Mouse (Mus musculus) embryonic facial prominence, embryonic 15.5 days (tissue): ENCODE data around the gene Evx1. TPM values are rescaled to one million over a fixed set of nuclear protein-coding genes. Genes with fewer than 3 reads are reported as not detected.

Source experiments
- ATAC-seq: fragments of 200-750 bp; cut with Nextera tagmentation; 2 replicates; pipeline ENCODE4 v1.8.0; 2017; ENCODE audit warnings: low read depth, moderate TSS enrichment; ENCODE audit not compliant: insufficient number of reproducible peaks, low FRiP score, low TSS enrichment
- H3K27ac ChIP-seq: fragments of 300-500 bp; sonication (generic); replicated peaks from 2 replicates; pipeline ENCODE4 v1.5.1; 2015; ENCODE audit warnings: mild to moderate bottlenecking, inconsistent platforms
- H3K27me3 ChIP-seq: fragments of 300-500 bp; sonication (generic); 2 replicates; pipeline ENCODE4 v1.6.1; 2015; ENCODE audit warnings: inconsistent platforms
- H3K36me3 ChIP-seq: fragments of 300-500 bp; sonication (generic); 2 replicates; pipeline ENCODE4 v1.6.1; 2015; ENCODE audit warnings: mild to moderate bottlenecking, inconsistent platforms
- H3K4me1 ChIP-seq: fragments of 300-500 bp; sonication (generic); 2 replicates; pipeline ENCODE4 v1.6.1; 2015; ENCODE audit warnings: inconsistent platforms
- H3K4me2 ChIP-seq: fragments of 300-500 bp; sonication (generic); replicated peaks from 2 replicates; pipeline ENCODE4 v1.6.1; 2015; ENCODE audit warnings: mild to moderate bottlenecking, inconsistent platforms
- H3K4me3 ChIP-seq: fragments of 300-500 bp; sonication (generic); replicated peaks from 2 replicates; pipeline ENCODE4 v1.5.1; 2015; ENCODE audit warnings: mild to moderate bottlenecking, inconsistent platforms
- H3K9ac ChIP-seq: fragments of 300-500 bp; sonication (generic); 2 replicates; pipeline ENCODE4 v1.6.1; 2015; ENCODE audit warnings: inconsistent platforms
- H3K9me3 ChIP-seq: fragments of 300-500 bp; sonication (generic); replicated peaks from 2 replicates; pipeline ENCODE4 v1.6.1; 2016; ENCODE audit warnings: inconsistent platforms
- WGBS: fragments of 180-500 bp; shearing (Covaris S2); methylation state at CpG from one replicate; pipeline ENCODE4 v1.1.7; 2015; 5-methylcytosine and 5-hydroxymethylcytosine counted together
- polyA plus RNA-seq: library from polyadenylated mRNA; unstranded; fragments of >200 nt; fragmentation: Nextera tagmentation; extraction: Ambion mirVana; gene quantifications from 2 replicates; pipeline ENCODE4 v1.2.1, GENCODE M21; 2015

Gene Evx1
- polyA plus RNA-seq = not detected in 2 replicates

- Histone ChIP-seq H3K36me3 (no peaks in the 10 kb centered on the region), H3K27me3 (peaks cover 98% of the 10 kb centered on the region), H3K9me3 (no peaks in the 10 kb centered on the region), H3K4me3 (peak within 1 kb of the TSS; percentile 19), H3K9ac (no peak within 1 kb of the TSS), H3K27ac (no peak within 1 kb of the TSS), H3K4me2 (peak within 1 kb of the TSS; percentile 33), H3K4me1 (peaks cover 33% of the 10 kb centered on the region)
- under 1% methylated on average over 59 of the region's 59 CpGs for whole genome bisulfite sequencing
- no peak for ATAC-seq
These were observed at the start of gene Evx1 for GRCm38 (mm10) chr6:52313391-52314303. TSS of gene Evx1 (plus strand) at chr6:52313498.

GRCm38 (mm10) chr6:52264106-52264790, 49.0 kb upstream of the Evx1 start:
- H3K27ac ChIP-seq = no peak overlapping the region
- no peak overlapping the region for H3K4me3 ChIP-seq
- H3K9me3 ChIP-seq = no peaks in the 10 kb centered on the region
- no peak overlapping the region for H3K4me2 ChIP-seq
- H3K9ac ChIP-seq = no peak overlapping the region
- WGBS = 4% methylated on average over 5 of the region's 5 CpGs
- no peak for ATAC-seq
- H3K4me1 ChIP-seq = peaks cover 15% of the 10 kb centered on the region
- no peaks in the 10 kb centered on the region for H3K36me3 ChIP-seq
- H3K27me3 ChIP-seq = peaks cover 96% of the 10 kb centered on the region

- 2% methylated on average over 18 of the region's 18 CpGs for WGBS
- Histone ChIP-seq H3K36me3 (no peaks in the 10 kb centered on the region), H3K9ac (no peak overlapping the region), H3K4me1 (peaks cover 8% of the 10 kb centered on the region), H3K27ac (no peak overlapping the region), H3K4me2 (no peak overlapping the region), H3K9me3 (no peaks in the 10 kb centered on the region), H3K4me3 (no peak overlapping the region), H3K27me3 (peaks cover 97% of the 10 kb centered on the region)
- ATAC-seq = no peak
These were observed 47.9 kb upstream of the Evx1 start for GRCm38 (mm10) chr6:52265306-52265912.

GRCm38 (mm10) chr6:52265913-52266665, 47.2 kb upstream of the Evx1 start:
- Histone ChIP-seq H3K27ac (no peak overlapping the region), H3K36me3 (no peaks in the 10 kb centered on the region), H3K4me3 (no peak overlapping the region), H3K27me3 (peaks cover 97% of the 10 kb centered on the region), H3K9ac (no peak overlapping the region), H3K9me3 (no peaks in the 10 kb centered on the region), H3K4me1 (peaks cover under 1% of the 10 kb centered on the region), H3K4me2 (no peak overlapping the region)
- 1% methylated on average over 19 of the region's 19 CpGs for WGBS
- ATAC-seq = no peak

- WGBS = 1% methylated on average over 9 of the region's 9 CpGs
- H3K27me3 ChIP-seq = peaks cover 97% of the 10 kb centered on the region
- H3K9me3 ChIP-seq = no peaks in the 10 kb centered on the region
- no peak overlapping the region for H3K9ac ChIP-seq
- ATAC-seq = no peak
- H3K4me3 ChIP-seq = no peak overlapping the region
- H3K4me2 ChIP-seq = no peak overlapping the region
- no peak overlapping the region for H3K27ac ChIP-seq
- H3K4me1 ChIP-seq = no peaks in the 10 kb centered on the region
- H3K36me3 ChIP-seq = no peaks in the 10 kb centered on the region
These were observed 46.7 kb upstream of the Evx1 start for GRCm38 (mm10) chr6:52266666-52266985.

- Histone ChIP-seq H3K4me1 (no peaks in the 10 kb centered on the region), H3K4me3 (no peak overlapping the region), H3K4me2 (no peak overlapping the region), H3K27me3 (peaks cover 95% of the 10 kb centered on the region), H3K9me3 (no peaks in the 10 kb centered on the region), H3K36me3 (no peaks in the 10 kb centered on the region), H3K9ac (no peak overlapping the region), H3K27ac (no peak overlapping the region)
- WGBS = 12% methylated on average over 5 of the region's 5 CpGs
- ATAC-seq = no peak
These were observed 46.1 kb upstream of the Evx1 start for GRCm38 (mm10) chr6:52267221-52267620.

- H3K9me3 ChIP-seq = no peaks in the 10 kb centered on the region
- no peaks in the 10 kb centered on the region for H3K36me3 ChIP-seq
- no peak for ATAC-seq
- no peak overlapping the region for H3K27ac ChIP-seq
- H3K4me3 ChIP-seq = no peak overlapping the region
- no peaks in the 10 kb centered on the region for H3K4me1 ChIP-seq
- peaks cover 95% of the 10 kb centered on the region for H3K27me3 ChIP-seq
- no peak overlapping the region for H3K9ac ChIP-seq
- H3K4me2 ChIP-seq = no peak overlapping the region
- WGBS = 5% methylated on average over 3 of the region's 3 CpGs
These were observed 45.6 kb upstream of the Evx1 start for GRCm38 (mm10) chr6:52267691-52268090.

- H3K4me1 ChIP-seq = 0 out of 2 replicates have a peak, but pooled peaks cover 4% of the 10 kb centered on the region
- peaks cover 96% of the 10 kb centered on the region for H3K27me3 ChIP-seq
- H3K4me3 ChIP-seq = no peak overlapping the region
- no peak for ATAC-seq
- H3K9ac ChIP-seq = no peak overlapping the region
- no peaks in the 10 kb centered on the region for H3K36me3 ChIP-seq
- H3K9me3 ChIP-seq = no peaks in the 10 kb centered on the region
- H3K4me2 ChIP-seq = no peak overlapping the region
- whole genome bisulfite sequencing = 4% methylated on average over 7 of the region's 7 CpGs
- no peak overlapping the region for H3K27ac ChIP-seq
These were observed 45.0 kb upstream of the Evx1 start for GRCm38 (mm10) chr6:52268341-52268740.

GRCm38 (mm10) chr6:52268756-52269155, 44.5 kb upstream of the Evx1 start:
- Histone ChIP-seq H3K4me3 (no peak overlapping the region), H3K36me3 (no peaks in the 10 kb centered on the region), H3K27ac (no peak overlapping the region), H3K4me1 (0 out of 2 replicates have a peak, but pooled peaks cover 8% of the 10 kb centered on the region), H3K9ac (no peak overlapping the region), H3K27me3 (peaks cover 96% of the 10 kb centered on the region), H3K4me2 (no peak overlapping the region), H3K9me3 (no peaks in the 10 kb centered on the region)
- 4% methylated on average over 3 of the region's 3 CpGs for WGBS
- no peak for ATAC-seq

GRCm38 (mm10) chr6:52270494-52271480, 42.5 kb upstream of the Evx1 start:
- 7% methylated on average over 23 of the region's 23 CpGs for WGBS
- Histone ChIP-seq H3K4me2 (no peak overlapping the region), H3K4me3 (no peak overlapping the region), H3K9me3 (no peaks in the 10 kb centered on the region), H3K9ac (no peak overlapping the region), H3K36me3 (no peaks in the 10 kb centered on the region), H3K27ac (no peak overlapping the region), H3K4me1 (0 out of 2 replicates have a peak, but pooled peaks cover 13% of the 10 kb centered on the region), H3K27me3 (peaks cover 96% of the 10 kb centered on the region)
- ATAC-seq = no peak
